Mouse (Mus musculus): Measurements from ENCODE around the gene Sh3gl1. TPM values are rescaled to one million over a fixed set of nuclear protein-coding genes. Genes with fewer than 3 reads are reported as not detected.

The Sh3gl1 gene
- total and polyA plus RNA-seq, 3 experiments, result 41.0 to 78.4 TPM; not detected in 1

GRCm38 (mm10) chr17:56071126-56071525 is 34.7 kb upstream of the Sh3gl1 start:
- Histone ChIP-seq H3K4me3 (ENCODE audit: control insufficient read depth in 1 of 2, insufficient read depth in 1 of 2, low read depth in 2 of 2, low read length in 2 of 2) (no peak overlapping the region), H3K4me1 (ENCODE audit: control insufficient read depth in 1 of 2, insufficient read depth in 2 of 2, low read length in 2 of 2) (peaks cover 0 to 12% of the 10 kb centered on the region in 2 experiments; a peak in 1 of 4 replicates), H3K79me2 (ENCODE audit: control insufficient read depth, insufficient read depth, low read length, poor library complexity) (peaks cover 2% of the 10 kb centered on the region; the same call in 1 of the 2 replicates), H3K27me3 (ENCODE audit: control insufficient read depth in 1 of 2, insufficient read depth in 2 of 2, low read length in 2 of 2) (no peaks in the 10 kb centered on the region), H3K9me3 (replicated peaks; ENCODE audit: insufficient read depth, low read length) (no peaks in the 10 kb centered on the region), H3K9ac (ENCODE audit: control insufficient read depth, low read depth, low read length, poor library complexity, severe bottlenecking) (no peak overlapping the region), H3K36me3 (ENCODE audit: control insufficient read depth in 1 of 2, insufficient read depth in 2 of 2, low read length in 2 of 2) (peaks cover 2 to 9% of the 10 kb centered on the region in 2 experiments; a peak in 3 of 4 replicates), H3K27ac (ENCODE audit: control insufficient read depth, low read depth, low read length) (no peak overlapping the region)
- DNase-seq (ENCODE audit: low read depth, low spot score), result no peak
- TF ChIP-seq POLR2AphosphoS2 (IDR thresholded peaks at IDR 0.05; ENCODE audit: low read length) (peak; percentile 80), TBP (IDR thresholded peaks at IDR 0.05; ENCODE audit: low read depth, low read length) (no peak)

- Histone ChIP-seq H3K4me3 (ENCODE audit: control insufficient read depth in 1 of 2, insufficient read depth in 1 of 2, low read depth in 2 of 2, low read length in 2 of 2) (no peak overlapping the region), H3K9ac (ENCODE audit: control insufficient read depth, low read depth, low read length, poor library complexity, severe bottlenecking) (no peak overlapping the region), H3K36me3 (ENCODE audit: control insufficient read depth in 1 of 2, insufficient read depth in 2 of 2, low read length in 2 of 2) (peaks cover 0 to 13% of the 10 kb centered on the region in 2 experiments; a peak in 2 of 4 replicates), H3K4me1 (ENCODE audit: control insufficient read depth in 1 of 2, insufficient read depth in 2 of 2, low read length in 2 of 2) (peaks cover 0 to 2% of the 10 kb centered on the region in 2 experiments; a peak in 1 of 4 replicates), H3K79me2 (ENCODE audit: control insufficient read depth, insufficient read depth, low read length, poor library complexity) (no peaks in the 10 kb centered on the region), H3K9me3 (replicated peaks; ENCODE audit: insufficient read depth, low read length) (no peaks in the 10 kb centered on the region), H3K27ac (ENCODE audit: control insufficient read depth, low read depth, low read length) (no peak overlapping the region), H3K27me3 (ENCODE audit: control insufficient read depth in 1 of 2, insufficient read depth in 2 of 2, low read length in 2 of 2) (no peaks in the 10 kb centered on the region)
- no peak for DNase-seq (ENCODE audit: low read depth, low spot score)
- TF ChIP-seq POLR2A (IDR thresholded peaks at IDR 0.05; ENCODE audit: control insufficient read depth in 1 of 2, insufficient read depth in 1 of 2, low read depth in 1 of 2, low read length in 2 of 2, poor library complexity in 1 of 2) (0 out of 4 replicates have a peak, but pooled peaks of 1 of the 2 experiments have one; percentile 21), KAT2A (conservative IDR thresholded peaks at IDR 0.05; ENCODE audit: low read depth, low read length) (no peak), TBP (IDR thresholded peaks at IDR 0.05; ENCODE audit: low read depth, low read length) (no peak), CHD2 (IDR thresholded peaks at IDR 0.05; ENCODE audit: low read length) (no peak), POLR2AphosphoS5 (IDR thresholded peaks at IDR 0.05; ENCODE audit: borderline replicate concordance, low read depth, low read length) (0 out of 2 replicates have a peak, but pooled peaks have one; percentile 21), EP300 (IDR thresholded peaks at IDR 0.05; ENCODE audit: low read depth in 1 of 2, low read length in 2 of 2) (no peak), NRF1 (IDR thresholded peaks at IDR 0.05; ENCODE audit: insufficient read depth, low read depth, low read length, poor library complexity, severe bottlenecking) (no peak), ELF1 (IDR thresholded peaks at IDR 0.05; ENCODE audit: low read depth, low read length) (no peak), MYB (IDR thresholded peaks at IDR 0.05; ENCODE audit: low read depth, low read length) (no peak), POLR2AphosphoS2 (IDR thresholded peaks at IDR 0.05; ENCODE audit: low read length) (no peak), BHLHE40 (IDR thresholded peaks at IDR 0.05; ENCODE audit: borderline replicate concordance, low read depth, low read length) (no peak), USF1 (IDR thresholded peaks at IDR 0.05; ENCODE audit: low read depth, low read length) (no peak), UBTF (IDR thresholded peaks at IDR 0.05; ENCODE audit: borderline replicate concordance, insufficient read depth, low read depth, low read length) (no peak), ZKSCAN1 (IDR thresholded peaks at IDR 0.05; ENCODE audit: low read depth, low read length) (no peak), CTCF (IDR thresholded peaks at IDR 0.05 in 2 of 3, conservative IDR thresholded peaks at IDR 0.05 in 1 of 3; ENCODE audit: control insufficient read depth in 1 of 3, insufficient read depth in 1 of 3, low read depth in 2 of 3, low read length in 3 of 3, poor library complexity in 1 of 3, severe bottlenecking in 1 of 3) (no peak), GABPA (IDR thresholded peaks at IDR 0.05; ENCODE audit: low read depth, low read length) (no peak)
These were observed 32.6 kb upstream of the Sh3gl1 start for GRCm38 (mm10) chr17:56069066-56069465.
